Mouse (Mus musculus): ENCODE measurements around the gene Tmc2.

Tmc2 gene

GRCm38 (mm10) chr2:130260822-130261221 is 65.8 kb downstream of the Tmc2 start:
- DNase-seq = no peak

DNA sequence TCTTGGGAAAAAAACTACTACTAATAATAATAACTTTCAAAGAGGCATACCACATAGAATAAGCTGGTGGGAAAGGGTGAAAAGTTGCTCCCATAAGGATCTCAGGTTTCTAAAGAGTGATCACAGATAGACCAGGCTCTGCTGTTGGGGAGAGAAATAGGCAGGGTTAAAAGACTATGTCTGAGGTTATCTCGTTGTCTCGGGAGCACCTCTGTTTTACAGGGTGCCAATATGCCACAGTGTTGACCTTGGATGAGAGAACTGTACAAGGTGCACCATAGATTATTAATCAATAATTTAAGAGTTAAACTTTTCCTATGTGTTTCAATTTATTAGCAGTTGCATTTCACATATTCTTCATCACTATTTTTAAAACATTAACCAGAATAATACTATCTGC is 66.9 kb downstream of the Tmc2 start:
- no peak for DNase-seq

GRCm38 (mm10) chr2:130262398-130262797 is 67.4 kb downstream of the Tmc2 start:
- DNase-seq = no peak

- no peak for DNase-seq
Observed at GRCm38 (mm10) chr2:130265520-130265919, 70.5 kb downstream of the Tmc2 start.

DNA sequence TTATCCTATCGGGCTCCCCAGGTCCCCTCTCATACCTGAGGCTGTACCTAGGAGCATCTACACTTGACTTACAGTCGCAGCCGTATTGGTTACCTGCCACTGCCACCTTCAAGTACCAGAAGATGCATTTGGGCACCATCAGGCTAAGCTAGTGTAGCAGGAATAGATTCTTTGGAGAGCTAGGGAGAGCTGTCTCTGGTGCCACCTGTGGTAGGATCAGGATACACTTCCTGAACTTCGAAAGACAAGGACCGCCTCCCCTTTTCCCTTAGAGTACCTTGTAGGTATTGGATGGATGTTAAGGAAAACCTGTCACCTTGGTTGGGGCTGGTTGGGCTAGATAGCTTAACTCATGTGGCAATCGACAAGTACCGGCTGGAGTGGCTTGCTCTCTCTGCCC is 73.1 kb downstream of the Tmc2 start:
- DNase-seq = no peak

- DNase-seq = no peak
Observed at GRCm38 (mm10) chr2:130273732-130274131, 78.7 kb downstream of the Tmc2 start.

- peak; percentile 99 for DNase-seq
Observed at GRCm38 (mm10) chr2:130274149-130274861, 79.3 kb downstream of the Tmc2 start, which contains the start of gene Nop56. TSS of gene Nop56 (plus strand) at chr2:130274430.

GRCm38 (mm10) chr2:130274862-130275261 is 79.9 kb downstream of the Tmc2 start:
- DNase-seq = no peak

GRCm38 (mm10) chr2:130275649-130276048 is 80.7 kb downstream of the Tmc2 start:
- DNase-seq = peak; percentile 86 to 88

DNA sequence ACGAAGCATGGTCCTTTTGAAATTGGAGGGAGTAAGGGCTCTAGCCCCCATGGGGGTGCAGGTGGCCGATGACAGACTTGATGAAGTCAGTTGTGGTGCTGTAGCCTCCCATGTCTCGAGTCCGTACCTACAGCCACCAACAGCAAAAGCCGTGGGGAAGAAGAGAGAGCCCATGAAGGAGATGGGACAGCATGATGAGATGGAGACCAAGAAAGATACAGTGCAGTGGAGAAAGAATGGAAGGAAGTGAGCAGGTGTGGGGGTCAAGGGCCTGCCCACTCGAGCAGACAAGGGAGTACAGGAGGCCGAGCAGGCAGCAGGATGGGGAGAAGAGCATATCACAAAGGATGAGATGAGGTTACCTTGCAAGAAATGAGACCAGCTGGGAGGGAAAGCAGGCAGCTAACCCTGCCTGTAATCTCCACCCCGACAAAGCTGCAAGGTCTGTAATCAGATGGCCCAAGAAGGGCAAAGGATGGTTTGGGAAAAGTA is 84.7 kb downstream of the Tmc2 start:
- DNase-seq = no peak

GRCm38 (mm10) chr2:130280224-130280623 is 85.2 kb downstream of the Tmc2 start:
- no peak for DNase-seq

DNA sequence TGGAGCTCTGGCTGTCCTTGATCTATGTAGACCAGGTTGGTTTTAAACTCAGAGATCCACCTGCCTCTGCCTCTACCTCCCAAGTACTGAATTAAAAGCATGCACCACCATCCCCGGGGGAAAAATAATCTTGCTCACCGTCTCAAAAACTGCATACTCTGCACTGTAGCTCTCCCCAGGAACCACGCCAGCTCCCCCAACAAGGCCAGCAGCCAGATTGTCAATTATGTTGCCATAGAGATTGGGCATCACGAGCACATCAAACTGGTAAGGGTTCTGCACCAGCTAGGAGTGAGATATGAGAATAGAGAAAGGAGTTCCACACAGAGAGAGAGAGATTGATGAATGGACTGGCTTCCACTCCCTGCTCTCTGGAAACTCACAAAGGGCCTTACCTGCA is 85.8 kb downstream of the Tmc2 start:
- no peak for DNase-seq

DNA sequence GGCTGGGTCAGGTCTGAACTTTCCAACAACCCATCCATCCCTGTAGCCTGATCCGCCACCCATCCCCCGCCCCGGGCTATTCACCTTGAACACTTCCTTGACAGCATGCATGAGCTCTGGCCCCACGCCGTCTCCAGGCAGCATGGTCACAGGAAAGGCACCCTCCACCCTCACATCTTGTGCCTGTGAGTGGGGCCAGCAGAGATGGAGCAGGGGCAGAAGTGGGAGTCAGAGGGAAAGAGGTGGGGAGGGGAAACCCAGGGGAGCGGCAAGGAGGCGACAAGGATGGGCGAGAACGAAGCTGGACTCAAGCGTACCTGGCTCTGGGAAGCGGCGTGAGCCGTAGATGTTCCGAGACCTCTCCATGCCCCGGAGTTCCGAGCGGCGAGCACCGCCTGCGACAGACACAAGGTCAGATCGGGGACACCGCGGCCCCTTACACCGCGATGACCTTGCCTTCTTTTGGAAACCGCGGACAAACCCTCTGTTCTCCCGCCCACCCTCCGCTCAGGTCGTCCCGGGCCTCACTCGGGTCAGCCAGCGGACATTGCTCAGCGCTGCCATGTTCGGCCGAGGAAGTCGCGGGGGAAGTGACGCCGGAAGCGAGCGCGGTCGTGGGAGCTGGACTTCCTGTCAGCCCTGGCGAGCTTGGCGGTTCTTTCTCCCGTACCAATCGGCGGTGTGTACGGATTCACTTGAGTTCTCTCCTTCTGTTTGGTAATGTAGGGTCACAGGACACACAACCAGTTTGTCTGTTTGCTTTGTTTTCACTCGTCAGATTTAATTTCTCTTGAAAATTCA is 89.1 kb downstream of the Tmc2 start, which contains the start of gene Idh3b:
TSS of gene Idh3b (minus strand) at position 694 of the 801 bp plus-strand sequence.
- DNase-seq = peak; percentile 84 to 85

- no peak for DNase-seq
Observed at GRCm38 (mm10) chr2:130289086-130289485, 94.1 kb downstream of the Tmc2 start.

GRCm38 (mm10) chr2:130291434-130291833 is 96.4 kb downstream of the Tmc2 start:
- DNase-seq = peak; percentile 63 to 75

DNA sequence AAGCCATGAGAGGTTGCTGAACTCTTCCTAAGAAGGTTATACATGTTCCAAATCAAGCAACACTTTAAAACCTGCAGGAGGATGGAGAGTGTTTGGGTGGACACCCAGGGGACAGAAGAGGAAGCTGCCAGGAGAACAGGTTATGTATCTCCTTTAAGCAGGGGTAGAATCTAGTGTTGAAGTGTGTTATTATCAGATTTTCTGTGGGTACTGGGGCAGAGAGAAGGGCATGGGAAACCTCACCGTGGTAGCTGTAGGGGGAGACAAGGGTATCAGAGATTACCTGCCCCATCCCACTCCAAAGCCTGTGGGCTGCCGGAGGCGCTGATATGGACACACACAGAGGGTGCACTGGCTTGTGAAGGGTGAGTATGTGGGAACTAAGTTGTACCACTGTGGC is 98.0 kb downstream of the Tmc2 start:
- DNase-seq = no peak

DNA sequence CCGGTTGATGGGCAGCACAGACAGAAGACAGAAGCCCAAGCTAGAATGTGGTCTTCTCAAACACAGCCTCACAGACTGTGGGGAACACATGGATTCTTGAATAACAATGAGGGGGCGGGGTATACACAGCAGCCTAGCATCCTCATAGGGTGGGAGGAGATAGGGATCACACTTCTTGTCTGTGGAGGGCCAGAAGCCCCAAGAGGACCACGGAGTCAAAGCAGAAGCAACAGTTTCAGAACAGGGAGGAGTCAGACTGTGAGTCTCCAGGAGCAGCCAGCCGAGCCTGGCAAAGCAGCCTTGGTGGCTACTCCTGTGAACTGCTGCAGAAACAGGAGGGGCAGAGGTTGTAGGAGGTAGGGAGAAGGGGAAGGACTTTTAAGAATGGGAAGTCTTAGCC is 98.5 kb downstream of the Tmc2 start:
- peak in 1 of 2 experiments; percentile 19 for DNase-seq

DNA sequence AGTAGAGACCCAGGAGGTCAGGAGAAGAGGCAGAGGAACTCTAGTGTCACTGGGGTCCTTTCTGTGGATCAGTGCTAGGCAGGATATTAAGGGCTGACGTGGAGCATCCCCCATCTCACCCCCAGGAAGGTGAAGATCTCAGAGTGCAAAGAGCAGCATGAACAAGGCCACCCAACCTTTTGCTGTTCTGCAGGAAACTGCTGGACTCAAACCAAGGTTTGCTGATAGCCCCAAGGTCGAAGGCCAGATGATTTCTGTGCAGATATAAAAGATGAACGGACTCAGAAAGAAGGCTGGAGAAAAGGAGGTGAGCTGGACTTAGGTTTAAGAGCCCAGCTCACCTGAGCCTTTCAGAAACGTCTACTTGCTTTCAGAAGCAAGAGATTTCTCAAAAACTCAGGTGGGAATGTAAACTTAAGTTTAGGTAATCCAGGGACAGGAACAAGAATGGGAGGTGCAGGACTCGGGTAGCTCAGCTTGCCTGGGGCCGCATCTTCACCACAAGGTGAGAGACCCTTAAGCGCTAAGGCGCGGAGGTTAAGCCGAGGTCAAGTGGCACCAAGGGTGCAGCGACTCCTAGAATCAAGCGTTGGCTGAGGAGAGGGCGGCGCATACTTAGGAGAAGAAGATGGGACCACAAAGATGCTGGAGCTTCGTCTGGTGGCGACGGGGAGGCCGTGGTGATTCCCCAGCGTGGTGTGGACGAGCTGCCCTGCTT is 99.4 kb downstream of the Tmc2 start:
- DNase-seq = no peak

DNA sequence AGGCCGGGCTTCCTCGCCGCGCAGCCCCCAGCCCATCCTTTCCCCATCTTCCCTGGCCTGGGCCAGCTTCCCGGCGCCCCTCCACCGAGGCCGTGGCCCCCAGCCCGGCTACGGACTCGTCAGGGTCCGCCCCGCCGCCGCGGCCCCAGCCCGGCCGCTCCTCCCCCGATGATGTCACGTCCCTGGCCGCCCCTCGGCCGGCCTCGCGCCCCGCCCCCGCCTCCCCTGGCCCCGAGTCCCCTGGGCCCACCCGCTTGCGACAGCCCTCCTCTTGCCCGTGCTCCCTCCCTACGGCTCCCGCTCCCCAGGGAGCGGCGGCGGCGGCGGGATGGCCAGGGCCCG is 99.9 kb downstream of the Tmc2 start, which contains the start of gene Ebf4:
TSS of gene Ebf4 (plus strand) at position 234 of the 342 bp plus-strand sequence.
- DNase-seq = no peak

DNA sequence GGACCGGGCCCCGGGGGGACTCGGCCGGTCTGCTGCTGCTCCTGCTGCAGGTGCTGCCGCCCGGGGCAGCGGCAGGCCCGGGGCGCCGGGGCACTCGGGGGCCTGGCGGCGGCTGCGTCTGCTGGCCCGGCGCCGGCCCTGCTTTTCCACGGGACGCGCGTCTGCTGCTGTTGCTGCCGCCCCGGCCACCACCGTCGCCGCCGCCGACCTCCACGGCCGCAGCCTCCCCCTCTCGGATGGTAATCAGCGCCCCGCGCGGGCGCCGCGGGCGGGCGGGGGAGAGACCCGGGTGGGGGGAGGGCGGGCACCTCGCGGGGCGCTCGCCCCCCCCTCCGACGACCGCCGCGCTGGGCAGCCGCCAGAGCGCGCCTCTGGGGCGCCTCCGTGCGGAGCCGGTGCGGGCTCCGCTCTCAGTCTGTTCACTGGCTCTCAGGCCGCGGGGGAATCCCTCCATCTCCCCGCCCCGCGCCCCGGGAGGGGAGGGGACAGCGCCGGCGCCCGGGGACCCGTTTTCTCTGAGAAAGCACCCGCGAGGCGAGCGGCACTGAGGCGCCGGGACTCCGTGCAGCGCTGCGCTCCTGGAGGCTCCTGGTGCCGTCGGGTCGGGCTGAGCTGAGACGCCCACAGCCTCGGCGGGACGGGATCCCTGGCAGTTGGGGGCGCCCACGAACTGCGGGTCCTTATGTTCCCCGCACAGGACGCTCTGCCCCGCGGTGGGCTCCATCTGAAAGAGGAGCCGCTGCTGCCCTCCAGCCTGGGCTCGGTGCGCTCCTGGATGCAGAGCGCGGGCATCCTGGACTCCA is 100.5 kb downstream of the Tmc2 start:
- peak; percentile 46 to 47 for DNase-seq

- DNase-seq = peak in 1 of 2 experiments; percentile 11
Observed at GRCm38 (mm10) chr2:130296134-130296745, 101.2 kb downstream of the Tmc2 start.

GRCm38 (mm10) chr2:130297580-130297979 is 102.6 kb downstream of the Tmc2 start:
- DNase-seq = no peak

Measured in B cell, adult 2 months (primary cell).